Mouse (Mus musculus) left cerebral cortex, postnatal 4 days (tissue): ENCODE results near the gene 4933416C03Rik. TPM values are rescaled to one million over a fixed set of nuclear protein-coding genes. Genes with fewer than 3 reads are reported as not detected.

Experiments
- DNase-seq: peaks from one replicate; pipeline ENCODE4 v3.0.0-alpha.2; 2022
- intact Hi-C: fragments of 180-260 bp; cut with DNase I; formaldehyde crosslinking; loops from one replicate; pipeline ENCODE4 v1.15.1; 2025
- total RNA-seq, 2 experiments: library from RNA; stranded (reverse); gene quantifications; 2 replicates each; pipeline ENCODE4 v1.2.3; 2021

4933416C03Rik gene
- total RNA-seq, 2 experiments from 2014 or later = not detected

GRCm38 (mm10) chr10:116080841-116081240, 32.9 kb downstream of the 4933416C03Rik start:
- DNase-seq = peak; percentile 53
- intact Hi-C loops = loop anchor here (5.0 kb wide), 1 partner anchor 116 kb away; no protein-coding TSS in a partner anchor

- DNase-seq = no peak
- intact Hi-C loops = no loop called here
Observed at GRCm38 (mm10) chr10:116079396-116079795, 34.3 kb downstream of the 4933416C03Rik start.

GRCm38 (mm10) chr10:116078636-116079035, 35.1 kb downstream of the 4933416C03Rik start:
- no peak for DNase-seq
- intact Hi-C loops = no loop called here

- intact Hi-C loops = no loop called here
- no peak for DNase-seq
Observed at GRCm38 (mm10) chr10:116075954-116076353, 37.8 kb downstream of the 4933416C03Rik start.

Other genes starting within 250 kb of the 4933416C03Rik start
- gene Ptprr, start 95.7 kb downstream of the 4933416C03Rik start, total RNA-seq = 10 to 100 TPM; 22.0 to 23.5 TPM
- 10 to 100 TPM; 12.5 to 13.7 TPM for gene Ptprb, start 161.6 kb upstream of the 4933416C03Rik start, total RNA-seq